Mouse (Mus musculus) cortical plate, adult 2 months (tissue): ENCODE data around the gene Fryl.

Experiments used
- CTCF ChIP-seq: fragments of 200-500 bp; IDR thresholded peaks from 2 replicates; pipeline ENCODE4 v1.5.1; 2011; ENCODE audit warnings: mild to moderate bottlenecking, control low read depth, low read length; ENCODE audit not compliant: insufficient read depth; ENCODE audit errors: extremely low read depth
- POLR2A ChIP-seq: fragments of 200-500 bp; IDR thresholded peaks from 2 replicates; pipeline ENCODE4 v1.6.1; 2011; ENCODE audit warnings: mild to moderate bottlenecking, low read length, control low read depth; ENCODE audit not compliant: insufficient read depth; ENCODE audit errors: extremely low read depth

DNA sequence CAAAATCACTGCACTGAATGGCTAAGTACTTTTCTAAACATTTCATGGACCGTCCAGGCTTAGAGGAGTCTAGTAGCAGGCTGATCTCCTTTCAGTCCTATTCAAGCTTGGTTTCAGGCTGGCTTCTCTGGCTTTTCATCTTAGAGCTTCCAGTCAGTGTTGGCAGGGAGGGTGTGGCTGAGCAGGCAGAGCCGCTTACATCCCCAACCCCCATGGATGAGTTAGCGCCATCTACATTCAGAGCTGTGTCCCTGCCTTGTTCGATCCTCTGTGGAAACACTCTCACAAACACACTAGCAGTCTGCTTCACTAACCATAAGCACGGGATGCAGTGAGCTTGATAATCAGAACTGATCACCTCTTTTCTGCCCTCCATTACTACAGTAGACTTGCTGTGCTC is 283.5 kb downstream of the Fryl start:
- TF ChIP-seq POLR2A (no peak), CTCF (no peak)
